Mouse (Mus musculus) heart, postnatal 10 days (tissue): ENCODE measurements at regions not wholly inside any gene's neighbourhood (a gene's known extent, or its start where the extent isn't known, plus 50 kb on each side); places are given as distances from the start of the nearest gene placed in this dataset.

ENCODE experiments used
- DNase-seq, 2 experiments: peaks; one replicate each; pipeline ENCODE4 v3.0.0; 2021
- intact Hi-C: fragments of 180-260 bp; cut with DNase I; formaldehyde crosslinking; loops from one replicate; pipeline ENCODE4 v1.15.1; 2025

DNA sequence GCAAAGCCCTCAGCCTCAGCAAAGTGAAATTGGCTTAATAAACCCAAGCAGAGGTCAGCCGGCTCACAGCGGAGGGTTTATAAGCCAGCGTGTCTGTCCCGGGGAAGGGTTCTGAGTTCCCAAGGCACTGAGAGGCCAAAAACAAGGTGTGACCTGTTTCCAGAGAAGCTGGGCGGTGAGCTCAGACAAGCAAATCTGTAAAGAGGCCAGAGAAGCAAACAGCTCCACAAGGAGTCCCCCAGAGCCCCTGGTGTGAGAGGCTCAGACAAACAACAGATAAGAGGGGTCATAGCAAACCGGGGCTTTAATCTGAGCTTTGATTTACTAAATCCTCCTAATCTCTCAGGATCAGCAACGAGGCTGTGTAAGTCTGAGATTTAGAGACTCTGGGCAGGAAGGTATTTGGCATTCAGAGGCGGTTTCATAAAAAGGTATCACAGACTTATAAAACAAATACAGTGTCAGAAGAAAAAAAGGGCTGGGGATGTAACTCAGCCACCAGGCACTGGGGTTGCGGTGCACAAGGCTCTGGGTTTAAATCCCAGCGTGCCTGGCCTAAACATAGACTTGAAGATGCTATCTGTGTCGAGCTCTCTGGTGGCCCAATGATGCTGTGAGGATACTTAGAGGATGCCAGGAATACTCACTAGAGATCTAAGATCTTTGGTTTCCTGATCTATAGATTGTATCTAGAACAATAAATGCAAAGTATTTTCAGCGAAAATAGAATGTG, 67.8 kb upstream of the Glrp1 start:
- DNase-seq: no peak
- intact Hi-C loops: no loop called here

- intact Hi-C loops: no loop called here
- peak; percentile 41 to 50 for DNase-seq
Measured at GRCm38 (mm10) chr1:88575917-88576669, 66.2 kb upstream of the Glrp1 start.

DNA sequence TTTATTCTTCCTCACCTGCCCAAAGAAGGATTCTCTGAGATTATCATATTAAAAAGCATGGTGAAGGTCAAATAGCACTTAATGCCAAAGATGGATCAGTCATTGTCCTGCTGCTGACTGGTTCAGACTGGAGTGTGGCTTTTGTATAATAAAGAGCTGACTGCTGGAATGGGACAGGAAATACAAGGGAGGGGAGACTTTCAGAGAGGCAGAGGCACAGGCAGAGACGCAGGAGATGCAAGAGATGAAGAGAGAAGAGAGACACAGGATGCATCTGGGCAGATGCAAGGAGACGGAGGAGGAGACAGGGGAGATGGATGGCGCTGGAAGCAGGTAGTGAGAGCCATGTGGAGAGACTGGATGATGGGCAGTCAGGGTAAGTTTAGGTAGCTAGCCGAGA, 65.4 kb upstream of the Glrp1 start:
- DNase-seq: no peak
- intact Hi-C loops: no loop called here

- DNase-seq: no peak
- intact Hi-C loops: no loop called here
Measured at GRCm38 (mm10) chr1:88572161-88572560, 62.3 kb upstream of the Glrp1 start.

GRCm38 (mm10) chr1:88568447-88569053, 58.7 kb upstream of the Glrp1 start:
- intact Hi-C loops: no loop called here

DNA sequence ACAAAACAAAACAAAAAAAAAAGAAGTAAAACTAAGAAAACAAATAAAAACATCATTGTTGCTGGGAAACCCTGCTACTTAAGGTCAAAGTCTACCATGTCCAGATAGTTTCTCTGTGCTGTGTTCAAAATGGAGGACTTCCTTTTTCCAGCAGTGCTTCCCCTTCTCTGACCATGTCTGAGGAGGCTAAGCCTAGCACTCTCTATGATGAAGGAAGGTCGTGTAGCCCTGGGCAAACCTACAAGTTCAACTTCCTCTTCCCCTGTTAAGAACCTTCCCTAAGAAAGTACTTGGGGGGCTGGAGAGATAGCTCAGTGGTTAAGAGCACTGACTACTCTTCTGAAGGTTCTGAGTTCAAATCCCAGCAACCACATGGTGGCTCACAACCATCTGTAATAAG, 57.3 kb upstream of the Glrp1 start:
- intact Hi-C loops: no loop called here
- DNase-seq: no peak

More at GRCm38 (mm10) chr1:88568447-88569053, 58.7 kb upstream of the Glrp1 start:
- no peak for DNase-seq

- intact Hi-C loops: no loop called here
- no peak for DNase-seq
Measured at GRCm38 (mm10) chr1:88566426-88566825, 56.6 kb upstream of the Glrp1 start.

GRCm38 (mm10) chr1:88564825-88565224, 55.0 kb upstream of the Glrp1 start:
- DNase-seq: no peak
- intact Hi-C loops: no loop called here

- DNase-seq: peak; percentile 88 to 94
- intact Hi-C loops: loop anchor here (1.0 kb wide), 2 partner anchors 106 to 143 kb away; no protein-coding TSS in a partner anchor
Measured at GRCm38 (mm10) chr1:88562361-88562760, 52.5 kb upstream of the Glrp1 start.

- no peak for DNase-seq
- intact Hi-C loops: loop anchor here (2.0 kb wide), 1 partner anchor 136 kb away; no protein-coding TSS in a partner anchor
Measured at GRCm38 (mm10) chr1:88560771-88561170, 50.9 kb upstream of the Glrp1 start.
